12 mouse cellular contexts compared by ENCODE assay signal in the genomic region with DNA sequence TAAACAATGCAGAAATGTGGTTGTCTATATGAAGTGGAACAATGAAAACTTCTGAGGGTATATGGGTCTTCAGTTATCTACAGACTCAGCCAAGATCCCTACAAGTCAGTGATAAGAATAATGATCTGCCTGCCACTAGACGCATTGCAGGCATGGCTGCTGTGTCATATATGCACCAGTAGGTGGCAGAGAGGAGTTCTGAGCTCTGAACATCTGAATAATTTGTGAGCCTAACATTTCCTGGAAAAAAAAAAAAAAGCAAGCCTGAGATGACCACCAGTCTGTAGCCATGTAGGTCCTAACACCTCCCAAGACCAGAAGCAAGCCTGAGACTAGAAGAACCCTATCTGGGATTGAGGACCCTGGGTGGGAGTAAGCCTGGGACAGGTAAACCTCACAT.
DNase-seq lines count a peak whose midpoint lies in the region; ATAC-seq lines count a peak whose summit lies in the region.
"Had no signal": no experiment of that assay in that cellular context is flagged by ENCODE, and none has a peak within 500 bp of the region (broad histone marks: within the 10 kb centered on the region; RNA-seq: fewer than 3 reads in every experiment).

No protein-coding gene starts in this region.

- no peaks in the 10 kb centered on the region for H3K27me3 ChIP-seq in hindbrain, embryonic 11.5 days (ENCODE audit: control insufficient read depth, insufficient read depth, low read length)
- no peaks in the 10 kb centered on the region for H3K27me3 ChIP-seq in hindbrain, embryonic 14.5 days (ENCODE audit: control insufficient read depth, insufficient read depth, low read length)
- H3K27me3 ChIP-seq in midbrain, embryonic 14.5 days (ENCODE audit: control insufficient read depth, insufficient read depth, low read length): no peaks in the 10 kb centered on the region
- no peaks in the 10 kb centered on the region for H3K27me3 ChIP-seq in midbrain, embryonic 11.5 days (ENCODE audit: control insufficient read depth, insufficient read depth, low read length)
- H3K27me3 ChIP-seq: forebrain, embryonic 15.5 days; liver, embryonic 15.5 days had no signal

- H3K27ac ChIP-seq in hindbrain, embryonic 11.5 days (ENCODE audit: low read depth, low read length): no peak overlapping the region
- H3K27ac ChIP-seq in hindbrain, embryonic 14.5 days: no peak overlapping the region
- H3K27ac ChIP-seq in midbrain, embryonic 14.5 days (replicated peaks; ENCODE audit: low read depth, low read length): no peak overlapping the region
- no peak overlapping the region for H3K27ac ChIP-seq in midbrain, embryonic 11.5 days (ENCODE audit: low read depth, low read length)
- H3K27ac ChIP-seq: forebrain, embryonic 15.5 days; heart, embryonic 10.5 days; liver, embryonic 15.5 days had no signal

- no peaks in the 10 kb centered on the region for H3K36me3 ChIP-seq in hindbrain, embryonic 11.5 days (ENCODE audit: control insufficient read depth, insufficient read depth, low read length)
- H3K36me3 ChIP-seq in hindbrain, embryonic 14.5 days (replicated peaks; ENCODE audit: control insufficient read depth, insufficient read depth): no peaks in the 10 kb centered on the region
- H3K36me3 ChIP-seq in midbrain, embryonic 14.5 days (ENCODE audit: control insufficient read depth, insufficient read depth, low read length): no peaks in the 10 kb centered on the region
- H3K36me3 ChIP-seq in midbrain, embryonic 11.5 days (ENCODE audit: control insufficient read depth, insufficient read depth, low read length): no peaks in the 10 kb centered on the region
- H3K36me3 ChIP-seq: forebrain, embryonic 15.5 days; heart, embryonic 10.5 days; liver, embryonic 15.5 days had no signal

- 41% methylated on average over 1 of the region's 1 CpGs for WGBS in hindbrain, embryonic 11.5 days
- WGBS in hindbrain, embryonic 14.5 days: 35% methylated on average over 1 of the region's 1 CpGs
- 42% methylated on average over 1 of the region's 1 CpGs for WGBS in midbrain, embryonic 14.5 days
- 26% methylated on average over 1 of the region's 1 CpGs for WGBS in midbrain, embryonic 11.5 days

- H3K4me3 ChIP-seq in hindbrain, embryonic 11.5 days (ENCODE audit: low read depth, low read length): no peak overlapping the region
- no peak overlapping the region for H3K4me3 ChIP-seq in hindbrain, embryonic 14.5 days (replicated peaks; ENCODE audit: low read length)
- H3K4me3 ChIP-seq in midbrain, embryonic 14.5 days (replicated peaks; ENCODE audit: low read depth, low read length): no peak overlapping the region
- no peak overlapping the region for H3K4me3 ChIP-seq in midbrain, embryonic 11.5 days (ENCODE audit: low read depth, low read length)
- H3K4me3 ChIP-seq: forebrain, embryonic 15.5 days; heart, embryonic 10.5 days; liver, embryonic 15.5 days had no signal

- no peak for ATAC-seq in hindbrain, embryonic 11.5 days (ENCODE audit: low FRiP score)
- no peak for ATAC-seq in hindbrain, embryonic 14.5 days (ENCODE audit: low FRiP score)
- ATAC-seq in midbrain, embryonic 14.5 days (ENCODE audit: low FRiP score, low TSS enrichment): no peak
- ATAC-seq in midbrain, embryonic 11.5 days (ENCODE audit: low FRiP score): no peak; the same call in 1 of the 2 replicates
- ATAC-seq in common myeloid progenitor, adult 5-6 weeks (replicated peaks; ENCODE audit: low read depth, poor library complexity, severe bottlenecking): peak; percentile 87
- ATAC-seq: forebrain, embryonic 15.5 days had no signal

- no peaks in the 10 kb centered on the region for H3K9me3 ChIP-seq in hindbrain, embryonic 11.5 days (ENCODE audit: control insufficient read depth, low read length)
- no peaks in the 10 kb centered on the region for H3K9me3 ChIP-seq in hindbrain, embryonic 14.5 days (ENCODE audit: control insufficient read depth, low read length)
- H3K9me3 ChIP-seq in midbrain, embryonic 14.5 days (ENCODE audit: control insufficient read depth, low read length): no peaks in the 10 kb centered on the region
- no peaks in the 10 kb centered on the region for H3K9me3 ChIP-seq in midbrain, embryonic 11.5 days (ENCODE audit: control insufficient read depth, low read length)
- H3K9me3 ChIP-seq: forebrain, embryonic 15.5 days; heart, embryonic 10.5 days; liver, embryonic 15.5 days had no signal

- no peak overlapping the region for H3K9ac ChIP-seq in hindbrain, embryonic 11.5 days (ENCODE audit: low read depth, low read length)
- no peak overlapping the region for H3K9ac ChIP-seq in hindbrain, embryonic 14.5 days
- H3K9ac ChIP-seq in midbrain, embryonic 14.5 days (replicated peaks; ENCODE audit: low read length): no peak overlapping the region
- no peak overlapping the region for H3K9ac ChIP-seq in midbrain, embryonic 11.5 days (ENCODE audit: low read length)
- H3K9ac ChIP-seq: forebrain, embryonic 15.5 days; liver, embryonic 15.5 days had no signal

- H3K4me2 ChIP-seq in hindbrain, embryonic 11.5 days (replicated peaks; ENCODE audit: low read depth, low read length): no peak overlapping the region
- no peak overlapping the region for H3K4me2 ChIP-seq in hindbrain, embryonic 14.5 days (replicated peaks)
- H3K4me2 ChIP-seq in midbrain, embryonic 14.5 days (ENCODE audit: low read length): no peak overlapping the region
- no peak overlapping the region for H3K4me2 ChIP-seq in midbrain, embryonic 11.5 days
- H3K4me2 ChIP-seq: forebrain, embryonic 15.5 days; liver, embryonic 15.5 days had no signal

- peak; percentile 41 for DNase-seq in hindbrain, embryonic 11.5 days (ENCODE audit: low spot score)
- no peak for DNase-seq in hindbrain, embryonic 14.5 days (ENCODE audit: low spot score)
- DNase-seq in midbrain, embryonic 14.5 days: peak; percentile 56
- DNase-seq in midbrain, embryonic 11.5 days (ENCODE audit: low spot score, missing footprints): no peak
- DNase-seq in retina, postnatal 7 days (ENCODE audit: low read depth, low spot score): peak; percentile 21
- DNase-seq in adrenal gland, adult 18-20 months (ENCODE audit: low spot score in 2 of 2): no peak
- no peak for DNase-seq in right cerebral cortex, postnatal 14 days
- DNase-seq: cerebellum, adult 11 months had no signal

- no peaks in the 10 kb centered on the region for H3K4me1 ChIP-seq in hindbrain, embryonic 11.5 days (replicated peaks; ENCODE audit: control insufficient read depth, insufficient read depth, low read length)
- 0 out of 2 replicates have a peak, but pooled peaks cover 11% of the 10 kb centered on the region for H3K4me1 ChIP-seq in hindbrain, embryonic 14.5 days (replicated peaks; ENCODE audit: control insufficient read depth, insufficient read depth, low read length)
- H3K4me1 ChIP-seq in midbrain, embryonic 14.5 days (ENCODE audit: control insufficient read depth, insufficient read depth, low read length): peaks cover 7% of the 10 kb centered on the region; the same call in 1 of the 2 replicates
- H3K4me1 ChIP-seq in midbrain, embryonic 11.5 days (ENCODE audit: control insufficient read depth, insufficient read depth, low read length): no peaks in the 10 kb centered on the region
- H3K4me1 ChIP-seq: heart, embryonic 10.5 days; liver, embryonic 15.5 days had no signal

Comparison
In these comparisons a context has a peak if more than half of its experiments do, and no peak if none do; other contexts are left out.
1. DNase-seq: peak in hindbrain, embryonic 11.5 days (single experiment), midbrain, embryonic 14.5 days (single experiment) and retina, postnatal 7 days (single experiment); none in hindbrain, embryonic 14.5 days (single experiment), midbrain, embryonic 11.5 days (single experiment), adrenal gland, adult 18-20 months (0 of 2) and right cerebral cortex, postnatal 14 days (single experiment).